Mouse (Mus musculus) lung, postnatal 0 days (tissue): Measurements from ENCODE around the gene Praf2. TPM values are rescaled to one million over a fixed set of nuclear protein-coding genes. Genes with fewer than 3 reads are reported as not detected.

Source experiments
- ATAC-seq: fragments of 200-750 bp; cut with Nextera tagmentation; 2 replicates; pipeline ENCODE4 v1.8.0; 2017; ENCODE audit warnings: moderate library complexity
- DNase-seq: peaks from one replicate; pipeline ENCODE4 v3.0.0-alpha.2; 2016; ENCODE audit warnings: low spot score
- H3K27ac ChIP-seq: fragments of 300-500 bp; sonication (generic); 2 replicates; pipeline ENCODE4 v1.5.1; 2014; ENCODE audit warnings: antibody characterized with exemption, mild to moderate bottlenecking, low read length, mixed read lengths
- H3K27me3 ChIP-seq: fragments of 300-500 bp; sonication (generic); replicated peaks from 2 replicates; pipeline ENCODE4 v1.6.1; 2014; ENCODE audit warnings: low read length, mixed read lengths; ENCODE audit not compliant: insufficient read depth
- H3K36me3 ChIP-seq: fragments of 300-500 bp; sonication (generic); 2 replicates; pipeline ENCODE4 v1.6.1; 2014; ENCODE audit warnings: low read length, mixed read lengths; ENCODE audit not compliant: insufficient read depth
- H3K4me1 ChIP-seq: fragments of 300-500 bp; sonication (generic); 2 replicates; pipeline ENCODE4 v1.6.1; 2014; ENCODE audit warnings: antibody characterized with exemption, low read depth, low read length, mixed read lengths; ENCODE audit not compliant: insufficient read depth
- H3K4me2 ChIP-seq: fragments of 300-500 bp; sonication (generic); replicated peaks from 2 replicates; pipeline ENCODE4 v1.6.1; 2014; ENCODE audit warnings: low read depth, mild to moderate bottlenecking, low read length, moderate library complexity, mixed read lengths
- H3K4me3 ChIP-seq: fragments of 300-500 bp; sonication (generic); 2 replicates; pipeline ENCODE4 v1.5.1; 2014; ENCODE audit warnings: low read depth, low read length
- H3K9ac ChIP-seq: fragments of 300-500 bp; sonication (generic); replicated peaks from 2 replicates; pipeline ENCODE4 v1.6.1; 2014; ENCODE audit warnings: low read depth, mild to moderate bottlenecking
- H3K9me3 ChIP-seq: fragments of 300-500 bp; sonication (generic); 2 replicates; pipeline ENCODE4 v1.6.1; 2016; ENCODE audit warnings: low read length, mixed read lengths
- CTCF ChIP-seq: IDR thresholded peaks from 2 replicates; pipeline ENCODE4 v1.5.1; 2016; ENCODE audit warnings: antibody characterized with exemption, mild to moderate bottlenecking
- EP300 ChIP-seq: IDR thresholded peaks from 2 replicates; pipeline ENCODE4 v1.6.1; 2016; ENCODE audit warnings: antibody characterized with exemption, mild to moderate bottlenecking, control low read depth
- WGBS: fragments of 180-500 bp; shearing (Covaris S2); extraction: QIAGEN DNeasy Blood & Tissue Kit; methylation state at CpG from one replicate; pipeline ENCODE4 v1.1.7; 2014; 5-methylcytosine and 5-hydroxymethylcytosine counted together
- polyA plus RNA-seq: library from polyadenylated mRNA; unstranded; fragments of >200 nt; fragmentation: Nextera tagmentation; extraction: Ambion mirVana; gene quantifications from 2 replicates; pipeline ENCODE4 v1.2.1, GENCODE M21; 2015

The Praf2 gene
- polyA plus RNA-seq, 1 experiment from 2014 or later, result 18.8 TPM

GRCm38 (mm10) chrX:7727176-7727575 is 1.1 kb upstream of the Praf2 start:
- Histone ChIP-seq H3K4me1 (no peaks in the 10 kb centered on the region), H3K36me3 (no peaks in the 10 kb centered on the region), H3K4me2 (no peak overlapping the region), H3K9me3 (no peaks in the 10 kb centered on the region), H3K27me3 (no peaks in the 10 kb centered on the region), H3K9ac (no peak overlapping the region), H3K4me3 (no peak overlapping the region), H3K27ac (no peak overlapping the region)
- WGBS, result 73% methylated on average over 12 of the region's 13 CpGs
- no peak for TF ChIP-seq EP300
- TF ChIP-seq CTCF, result no peak
- DNase-seq (no peak), ATAC-seq (no peak)

GRCm38 (mm10) chrX:7728922-7729265 is 655 bp downstream of the Praf2 start:
- Histone ChIP-seq H3K27me3 (no peaks in the 10 kb centered on the region), H3K9ac (no peak overlapping the region), H3K4me3 (peak overlapping the region; percentile 28), H3K27ac (no peak overlapping the region), H3K36me3 (no peaks in the 10 kb centered on the region), H3K4me1 (no peaks in the 10 kb centered on the region), H3K9me3 (no peaks in the 10 kb centered on the region), H3K4me2 (peak overlapping the region; percentile 48)
- 20% methylated on average over 4 of the region's 4 CpGs for WGBS
- DNase-seq (no peak), ATAC-seq (no peak)
- TF ChIP-seq EP300 (no peak), CTCF (no peak)

- DNase-seq (peak; percentile 64), ATAC-seq (peak; percentile 59)
- no peaks in the 10 kb centered on the region for H3K4me1 ChIP-seq
- H3K9ac ChIP-seq, result no peak overlapping the region
- WGBS, result 26% methylated on average over 17 of the region's 26 CpGs
- no peak overlapping the region for H3K27ac ChIP-seq
- no peaks in the 10 kb centered on the region for H3K27me3 ChIP-seq
- no peak for TF ChIP-seq EP300
- peak; percentile 72 for TF ChIP-seq CTCF
- H3K36me3 ChIP-seq, result no peaks in the 10 kb centered on the region
- no peaks in the 10 kb centered on the region for H3K9me3 ChIP-seq
- H3K4me3 ChIP-seq, result no peak overlapping the region
- no peak overlapping the region for H3K4me2 ChIP-seq
Measured at GRCm38 (mm10) chrX:7733571-7734156, 5.4 kb downstream of the Praf2 start.

GRCm38 (mm10) chrX:7739336-7740081 is 11.3 kb downstream of the Praf2 start:
- Histone ChIP-seq H3K4me3 (peak overlapping the region; percentile 35; the same call in 1 of the 2 replicates), H3K9me3 (no peaks in the 10 kb centered on the region), H3K36me3 (no peaks in the 10 kb centered on the region), H3K9ac (no peak overlapping the region), H3K27me3 (no peaks in the 10 kb centered on the region), H3K27ac (peak overlapping the region; percentile 84), H3K4me2 (peak overlapping the region; percentile 33), H3K4me1 (no peaks in the 10 kb centered on the region)
- ATAC-seq, result peak; percentile 70
- DNase-seq, result peak; percentile 83
- 53% methylated on average over 13 of the region's 14 CpGs for WGBS
- TF ChIP-seq CTCF, result no peak

DNA sequence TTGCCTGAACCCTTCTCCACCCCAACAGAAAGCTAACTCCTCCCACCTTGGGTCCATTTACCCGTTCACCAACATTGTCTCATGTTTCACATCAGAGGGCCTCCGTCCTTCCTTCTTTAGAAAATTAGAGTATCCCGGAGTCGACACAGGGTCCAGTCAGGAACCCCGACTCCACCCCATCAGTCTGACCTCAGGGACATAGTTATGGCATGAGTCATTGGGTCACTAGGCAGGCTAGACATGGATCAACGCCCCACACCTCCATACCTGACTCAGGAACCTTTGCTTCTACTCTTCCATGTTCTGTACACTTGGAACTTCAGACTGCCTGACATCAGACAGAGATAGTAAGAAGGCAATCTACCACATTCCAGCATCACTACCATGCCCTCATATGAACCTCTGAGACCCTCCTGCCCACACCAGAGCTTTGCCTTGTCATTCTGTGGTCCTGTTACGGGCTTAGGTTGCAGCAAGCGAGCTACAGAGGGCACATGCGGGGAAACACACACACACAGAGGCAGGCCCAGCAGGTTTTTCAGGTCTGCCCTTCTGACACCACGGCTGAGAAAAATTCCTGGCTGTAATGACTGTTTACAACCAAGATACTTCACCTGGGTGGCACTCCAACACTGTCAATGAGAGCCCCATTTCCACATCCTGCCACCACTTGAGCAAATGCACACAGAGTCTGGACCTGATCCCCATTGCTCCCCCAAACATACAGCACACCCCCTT is 12.0 kb downstream of the Praf2 start:
- peak overlapping the region; percentile 84 for H3K27ac ChIP-seq
- peak; percentile 82 for ATAC-seq
- WGBS, result 38% methylated on average over 10 of the region's 10 CpGs
- no peaks in the 10 kb centered on the region for H3K36me3 ChIP-seq
- peak overlapping the region; percentile 35 for H3K4me3 ChIP-seq
- TF ChIP-seq EP300, result peak; percentile 16; the same call in 1 of the 2 replicates
- TF ChIP-seq CTCF, result no peak
- peak overlapping the region; percentile 33 for H3K4me2 ChIP-seq
- no peaks in the 10 kb centered on the region for H3K4me1 ChIP-seq
- DNase-seq, result peak; percentile 82
- no peaks in the 10 kb centered on the region for H3K9me3 ChIP-seq
- H3K9ac ChIP-seq, result no peak overlapping the region
- no peaks in the 10 kb centered on the region for H3K27me3 ChIP-seq

- Histone ChIP-seq H3K4me1 (no peaks in the 10 kb centered on the region), H3K4me2 (peak overlapping the region; percentile 27; the same call in 1 of the 2 replicates), H3K9ac (no peak overlapping the region), H3K4me3 (peak overlapping the region; percentile 35), H3K36me3 (no peaks in the 10 kb centered on the region), H3K27me3 (no peaks in the 10 kb centered on the region), H3K27ac (peak overlapping the region; percentile 84), H3K9me3 (no peaks in the 10 kb centered on the region)
- TF ChIP-seq CTCF (no peak), EP300 (no peak)
- DNase-seq (peak; percentile 53), ATAC-seq (peak; percentile 59)
- 51% methylated on average over 5 of the region's 5 CpGs for WGBS
Measured at GRCm38 (mm10) chrX:7741103-7741502, 12.9 kb downstream of the Praf2 start.
